Mouse (Mus musculus): ENCODE results near the gene Per2.

Gene Per2

GRCm38 (mm10) chr1:91436380-91437082 is 22.6 kb downstream of the Per2 start:
- intact Hi-C loops (cut with DNase I), result loop anchor here (2.0 kb wide), 1 partner anchor 22 kb away; the partner anchor contains the start of gene Per2

- intact Hi-C loops (cut with DNase I), result loop anchor here (2.0 kb wide), 1 partner anchor 23 kb away; the partner anchor contains the start of gene Per2
Measured at GRCm38 (mm10) chr1:91435606-91436130, 23.5 kb downstream of the Per2 start.

GRCm38 (mm10) chr1:91434905-91435304 is 24.2 kb downstream of the Per2 start:
- intact Hi-C loops (cut with DNase I), result no loop called here

- intact Hi-C loops (cut with DNase I), result no loop called here
Measured at GRCm38 (mm10) chr1:91430761-91431160, 28.4 kb downstream of the Per2 start.

GRCm38 (mm10) chr1:91429212-91429611 is 29.9 kb downstream of the Per2 start:
- intact Hi-C loops (cut with DNase I), result loop anchor here (5.0 kb wide), 1 partner anchor 53 kb away; no protein-coding TSS in a partner anchor

- intact Hi-C loops (cut with DNase I), result loop anchor here (5.0 kb wide), 1 partner anchor 54 kb away; no protein-coding TSS in a partner anchor
Measured at GRCm38 (mm10) chr1:91428614-91429013, 30.5 kb downstream of the Per2 start.

- intact Hi-C loops (cut with DNase I), result loop anchor here (5.0 kb wide), 1 partner anchor 56 kb away; no protein-coding TSS in a partner anchor
Measured at GRCm38 (mm10) chr1:91426397-91426796, 32.7 kb downstream of the Per2 start.

- intact Hi-C loops (cut with DNase I), result no loop called here
Measured at GRCm38 (mm10) chr1:91420601-91421065, 38.5 kb downstream of the Per2 start.

- intact Hi-C loops (cut with DNase I), result no loop called here
Measured at GRCm38 (mm10) chr1:91419862-91420600, 39.1 kb downstream of the Per2 start.

- intact Hi-C loops (cut with DNase I), result no loop called here
Measured at GRCm38 (mm10) chr1:91417991-91418390, 41.1 kb downstream of the Per2 start.

- intact Hi-C loops (cut with DNase I), result no loop called here
Measured at GRCm38 (mm10) chr1:91415311-91415710, 43.8 kb downstream of the Per2 start.

GRCm38 (mm10) chr1:91414903-91415302 is 44.2 kb downstream of the Per2 start:
- intact Hi-C loops (cut with DNase I), result no loop called here

- intact Hi-C loops (cut with DNase I), result no loop called here
Measured at GRCm38 (mm10) chr1:91413898-91414594, 45.1 kb downstream of the Per2 start, which contains the start of gene Hes6. Gene Hes6 (minus strand): TSS chr1:91414038.

- intact Hi-C loops (cut with DNase I), result no loop called here
Measured at GRCm38 (mm10) chr1:91413536-91413897, 45.6 kb downstream of the Per2 start.

GRCm38 (mm10) chr1:91413030-91413506 is 46.1 kb downstream of the Per2 start:
- intact Hi-C loops (cut with DNase I), result no loop called here

GRCm38 (mm10) chr1:91412286-91413029 is 46.7 kb downstream of the Per2 start:
- intact Hi-C loops (cut with DNase I), result no loop called here

- intact Hi-C loops (cut with DNase I), result no loop called here
Measured at GRCm38 (mm10) chr1:91411631-91412285, 47.4 kb downstream of the Per2 start.

- intact Hi-C loops (cut with DNase I), result no loop called here
Measured at GRCm38 (mm10) chr1:91407819-91408218, 51.3 kb downstream of the Per2 start.

- intact Hi-C loops (cut with DNase I), result no loop called here
Measured at GRCm38 (mm10) chr1:91405406-91406169, 53.5 kb downstream of the Per2 start.

All from adrenal gland (tissue).